Mouse (Mus musculus) mouse trophoblast stem cell (cell line): ENCODE data around the gene Rfx5.

ENCODE experiments used
- in situ Hi-C, 2 experiments: fragments of 300-500 bp; cut with MseI, MboI; formaldehyde crosslinking; loops; 2 replicates in 1 of 2; 3 replicates in 1 of 2; pipeline ENCODE4 v1.15.1; 2025

Gene Rfx5

GRCm38 (mm10) chr3:94989159-94989761, 35.4 kb downstream of the Rfx5 start:
- in situ Hi-C loops, result no loop called here

- in situ Hi-C loops, result loop anchor here in 1 of 2 experiments (5.0 kb wide), 1 partner anchor 50 kb away; no protein-coding TSS in a partner anchor
These were observed 43.1 kb downstream of the Rfx5 start for GRCm38 (mm10) chr3:94996946-94997345.

- in situ Hi-C loops, result no loop called here
These were observed 48.7 kb downstream of the Rfx5 start for GRCm38 (mm10) chr3:95002569-95002968.

- in situ Hi-C loops, result no loop called here
These were observed 49.4 kb downstream of the Rfx5 start for GRCm38 (mm10) chr3:95003273-95003672.

- in situ Hi-C loops, result no loop called here
These were observed 51.8 kb downstream of the Rfx5 start for GRCm38 (mm10) chr3:95005651-95006050.

GRCm38 (mm10) chr3:95007706-95008105, 53.8 kb downstream of the Rfx5 start:
- in situ Hi-C loops, result no loop called here

- in situ Hi-C loops, result no loop called here
These were observed 56.5 kb downstream of the Rfx5 start for GRCm38 (mm10) chr3:95010396-95010795.
